Mouse (Mus musculus) stomach, postnatal 0 days (tissue): Measurements from ENCODE around the gene P2rx3.

Source experiments
- CTCF ChIP-seq: IDR thresholded peaks from 2 replicates; pipeline ENCODE4 v1.5.1; 2016; ENCODE audit warnings: antibody characterized with exemption, low read depth, mild to moderate bottlenecking, moderate library complexity
- EP300 ChIP-seq: optimal IDR thresholded peaks from 2 replicates; pipeline ENCODE3; 2016; ENCODE audit warnings: antibody characterized with exemption

DNA sequence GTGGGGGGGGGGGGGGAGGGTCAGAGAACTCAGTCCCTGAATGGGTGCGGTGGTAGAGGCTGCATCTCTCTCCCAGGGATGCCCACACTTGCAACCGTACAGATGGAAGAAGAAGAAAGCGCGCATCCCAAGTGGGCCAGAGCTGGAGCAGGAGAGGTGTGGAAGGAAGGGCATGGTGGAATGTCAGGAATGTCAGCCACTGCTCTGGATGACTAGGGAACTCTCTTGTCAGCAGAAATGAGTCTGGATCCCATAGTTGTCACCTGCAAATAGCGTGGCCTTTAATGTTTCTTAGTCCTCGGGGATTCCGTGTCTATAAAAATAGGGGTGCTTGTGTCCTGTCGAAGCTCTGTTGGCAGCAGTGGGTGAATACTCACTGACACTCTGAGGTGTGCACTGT is 34.7 kb downstream of the P2rx3 start:
- TF ChIP-seq CTCF (no peak), EP300 (no peak)
